Mouse (Mus musculus): ENCODE results near the gene Hamp. TPM values are rescaled to one million over a fixed set of nuclear protein-coding genes. Genes with fewer than 3 reads are reported as not detected.

Hamp gene
- polyA plus RNA-seq, 1 experiment = 3.2 TPM

- WGBS = 36% methylated on average over 4 of the region's 4 CpGs
- DNase-seq (ENCODE audit: low read depth, low spot score) = no peak
Measured at GRCm38 (mm10) chr7:30917219-30917618, 26.6 kb downstream of the Hamp start.

- no peak for DNase-seq (ENCODE audit: low read depth, low spot score)
- 37% methylated on average over 6 of the region's 6 CpGs for WGBS
Measured at GRCm38 (mm10) chr7:30916713-30917112, 27.1 kb downstream of the Hamp start.

DNA sequence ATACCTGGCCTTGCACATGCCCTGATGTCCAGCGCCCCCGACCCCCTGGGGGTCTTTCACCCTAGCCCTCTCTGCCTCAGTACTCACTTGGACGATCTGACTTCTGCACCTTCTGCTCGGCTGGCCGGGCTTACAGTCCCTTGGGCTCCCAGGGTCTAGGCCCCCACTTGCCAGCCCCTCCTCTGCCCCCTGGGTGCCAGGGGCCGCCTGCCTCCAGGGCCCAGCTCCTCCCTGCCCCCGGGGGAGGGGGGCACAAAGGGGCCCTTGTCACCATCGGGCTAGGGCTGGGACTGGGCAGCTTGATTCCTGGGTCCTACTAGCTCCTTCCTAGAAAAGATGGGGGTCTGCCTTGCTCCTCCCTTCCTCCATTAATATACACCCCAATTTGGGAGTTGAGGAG lies 29.1 kb downstream of the Hamp start, which contains the start of gene Mag:
Mag (minus strand) TSS at position 142 of the 400 bp plus-strand sequence.
- 67% methylated on average over 8 of the region's 8 CpGs for WGBS
- DNase-seq (ENCODE audit: low read depth, low spot score) = no peak

- DNase-seq (ENCODE audit: low read depth, low spot score) = no peak
- WGBS = 39% methylated on average over 6 of the region's 6 CpGs
Measured at GRCm38 (mm10) chr7:30909773-30910172, 34.1 kb downstream of the Hamp start.

DNA sequence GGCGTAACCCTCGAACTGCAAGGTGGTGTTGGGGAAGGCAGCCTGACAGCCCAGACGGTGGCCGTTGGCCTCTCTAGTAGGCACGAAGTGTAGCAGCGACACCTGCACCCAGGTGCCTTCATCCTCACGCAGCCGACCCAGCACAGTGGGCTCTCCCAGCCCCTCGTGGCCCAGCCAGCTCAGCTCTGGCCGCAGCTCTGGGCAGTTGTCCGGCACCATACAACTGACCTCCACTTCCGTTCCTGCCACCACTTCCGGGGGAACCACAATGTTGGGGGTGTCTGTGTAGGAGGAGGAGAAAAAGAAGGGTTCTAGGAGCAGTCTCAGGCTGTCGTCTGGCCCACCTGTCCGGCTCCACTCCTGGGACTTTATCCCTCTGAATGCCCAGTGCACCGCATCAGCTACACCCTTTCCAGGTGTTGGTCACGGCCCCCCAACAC lies 34.8 kb downstream of the Hamp start:
- no peak for DNase-seq (ENCODE audit: low read depth, low spot score)
- WGBS = 21% methylated on average over 16 of the region's 17 CpGs

- 3% methylated on average over 26 of the region's 26 CpGs for WGBS
- DNase-seq (ENCODE audit: low read depth, low spot score) = no peak
Measured at GRCm38 (mm10) chr7:30908277-30908991, 35.4 kb downstream of the Hamp start.

- no peak for DNase-seq (ENCODE audit: low read depth, low spot score)
- WGBS = 26% methylated on average over 4 of the region's 4 CpGs
Measured at GRCm38 (mm10) chr7:30904042-30904441, 39.8 kb downstream of the Hamp start.

- no peak for DNase-seq (ENCODE audit: low read depth, low spot score)
- 35% methylated on average over 3 of the region's 3 CpGs for WGBS
Measured at GRCm38 (mm10) chr7:30895217-30895616, 48.6 kb downstream of the Hamp start.

DNA sequence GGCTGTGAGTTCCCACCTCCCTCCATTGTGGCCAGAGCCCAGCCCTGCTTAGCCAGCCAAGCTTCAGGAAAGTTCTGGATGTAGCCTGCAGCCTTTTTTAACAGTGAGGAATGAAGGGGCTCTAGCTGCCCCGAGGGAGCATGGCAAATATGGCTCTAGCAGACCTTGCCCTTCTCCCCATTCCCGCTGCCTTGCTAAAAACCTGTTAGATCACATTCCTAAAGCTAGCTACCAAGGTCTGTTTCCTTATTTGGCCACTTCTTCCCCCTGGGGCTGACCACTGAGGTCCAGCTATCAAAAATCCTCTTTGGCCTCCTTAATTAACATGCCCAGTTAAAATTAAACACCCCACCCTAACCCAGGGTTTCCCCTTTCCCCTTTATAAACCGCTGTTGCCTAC lies 51.3 kb downstream of the Hamp start:
- WGBS = 33% methylated on average over 3 of the region's 3 CpGs

More for the DNA sequence above, 51.3 kb downstream of the Hamp start:
- no peak for DNase-seq (ENCODE audit: low read depth, low spot score)

Other genes with a start within 250 kb of the Hamp start
- 0.79 and 1.9 TPM in 2 replicates for gene 2200002J24Rik, start 245.1 kb downstream of the Hamp start, polyA plus RNA-seq (2012; rRNA removed)
- 0.71 and 1.2 TPM in 2 replicates for gene Atp4a, start 231.8 kb downstream of the Hamp start, polyA plus RNA-seq (2012; rRNA removed)
- 227 and 258 TPM in 2 replicates for gene Tmem147, start 214.5 kb downstream of the Hamp start, polyA plus RNA-seq (2012; rRNA removed)
- gene Gapdhs, start 200.4 kb downstream of the Hamp start, polyA plus RNA-seq (2012; rRNA removed) = not detected in 2 replicates
- gene Sbsn, start 192.6 kb downstream of the Hamp start, polyA plus RNA-seq (2012; rRNA removed) = 0.69 and 0.73 TPM in 2 replicates
- gene Dmkn, start 180.3 kb downstream of the Hamp start, polyA plus RNA-seq (2012; rRNA removed) = 3.4 and 4.9 TPM in 2 replicates
- gene Krtdap, start 156.1 kb downstream of the Hamp start, polyA plus RNA-seq (2012; rRNA removed) = 0.41 TPM in 1 of 2 replicates, not detected in the other
- 11.1 and 13.6 TPM in 2 replicates for gene Ffar2, start 120.3 kb downstream of the Hamp start, polyA plus RNA-seq (2012; rRNA removed)
- gene Ffar3, start 87.9 kb downstream of the Hamp start, polyA plus RNA-seq (2012; rRNA removed) = 1.6 and 2.7 TPM in 2 replicates
- 1.5 TPM in 2 replicates for gene Ffar1, start 82.5 kb downstream of the Hamp start, polyA plus RNA-seq (2012; rRNA removed)
- gene Cd22, start 63.7 kb downstream of the Hamp start, polyA plus RNA-seq (2012; rRNA removed) = 15.1 and 20.1 TPM in 2 replicates
- gene Mag, start 29.2 kb downstream of the Hamp start, polyA plus RNA-seq (2012; rRNA removed) = 0.51 and 1.2 TPM in 2 replicates
- 0.61 and 0.71 TPM in 2 replicates for gene Hamp2, start 19.4 kb downstream of the Hamp start, polyA plus RNA-seq (2012; rRNA removed)
- gene Usf2, start 12.8 kb upstream of the Hamp start, polyA plus RNA-seq (2012; rRNA removed) = 55.1 and 74.9 TPM in 2 replicates
- gene Lsr, start 29.4 kb upstream of the Hamp start, polyA plus RNA-seq (2012; rRNA removed) = 392 and 435 TPM in 2 replicates
- gene Fam187b, start 29.8 kb upstream of the Hamp start, polyA plus RNA-seq (2012; rRNA removed) = 12.1 and 13.5 TPM in 2 replicates
- gene Fxyd5, start 98.4 kb upstream of the Hamp start, polyA plus RNA-seq (2012; rRNA removed) = 49.2 and 54.5 TPM in 2 replicates
- gene Fxyd7, start 107.4 kb upstream of the Hamp start, polyA plus RNA-seq (2012; rRNA removed) = 2.6 and 4.2 TPM in 2 replicates
- 80.0 and 106 TPM in 2 replicates for gene Fxyd1, start 113.2 kb upstream of the Hamp start, polyA plus RNA-seq (2012; rRNA removed)
- 2.9 and 3.5 TPM in 2 replicates for gene Lgi4, start 115.3 kb upstream of the Hamp start, polyA plus RNA-seq (2012; rRNA removed)
- gene Fxyd3, start 132.7 kb upstream of the Hamp start, polyA plus RNA-seq (2012; rRNA removed) = 46.5 and 63.0 TPM in 2 replicates
- gene Hpn, start 171.3 kb upstream of the Hamp start, polyA plus RNA-seq (2012; rRNA removed) = 3.8 and 4.1 TPM in 2 replicates
- 14.0 and 15.5 TPM in 2 replicates for gene Scn1b, start 183.0 kb upstream of the Hamp start, polyA plus RNA-seq (2012; rRNA removed)
- 45.0 and 47.4 TPM in 2 replicates for gene Gramd1a, start 211.9 kb upstream of the Hamp start, polyA plus RNA-seq (2012; rRNA removed)

All from large intestine, adult 2 months (tissue).